Mouse (Mus musculus) liver, embryonic 16.5 days (tissue): ENCODE data around the gene Rhbg. TPM values are rescaled to one million over a fixed set of nuclear protein-coding genes. Genes with fewer than 3 reads are reported as not detected.

Source experiments
- ATAC-seq: fragments of 200-750 bp; cut with Nextera tagmentation; 2 replicates; pipeline ENCODE4 v1.8.0; 2017; ENCODE audit warnings: low read depth, mild to moderate bottlenecking, moderate number of reproducible peaks, moderate library complexity
- H3K27ac ChIP-seq: fragments of 300-500 bp; sonication (generic); 2 replicates; pipeline ENCODE4 v1.5.1; 2014; ENCODE audit warnings: mild to moderate bottlenecking, low read length
- H3K27me3 ChIP-seq: fragments of 300-500 bp; sonication (generic); 2 replicates; pipeline ENCODE4 v1.6.1; 2014; ENCODE audit warnings: low read depth, low read length, mixed read lengths; ENCODE audit not compliant: control insufficient read depth, insufficient read depth
- H3K36me3 ChIP-seq: fragments of 300-500 bp; sonication (generic); 2 replicates; pipeline ENCODE4 v1.6.1; 2014; ENCODE audit warnings: mild to moderate bottlenecking; ENCODE audit not compliant: control insufficient read depth, insufficient read depth
- H3K4me1 ChIP-seq: fragments of 300-500 bp; sonication (generic); 2 replicates; pipeline ENCODE4 v1.6.1; 2014; ENCODE audit warnings: low read depth, low read length, mixed read lengths; ENCODE audit not compliant: control insufficient read depth
- H3K4me2 ChIP-seq: fragments of 300-500 bp; sonication (generic); 2 replicates; pipeline ENCODE4 v1.6.1; 2014; ENCODE audit warnings: low read depth, low read length, mixed read lengths
- H3K4me3 ChIP-seq: fragments of 300-500 bp; sonication (generic); 2 replicates; pipeline ENCODE4 v1.5.1; 2014; ENCODE audit warnings: low read depth, mild to moderate bottlenecking, low read length
- H3K9ac ChIP-seq: fragments of 300-500 bp; sonication (generic); 2 replicates; pipeline ENCODE4 v1.6.1; 2014; ENCODE audit warnings: low read depth, low read length
- H3K9me3 ChIP-seq: fragments of 300-500 bp; sonication (generic); replicated peaks from 2 replicates; pipeline ENCODE4 v1.6.1; 2016; ENCODE audit warnings: low read length; ENCODE audit not compliant: control insufficient read depth
- WGBS: fragments of 180-500 bp; shearing (Covaris S2); extraction: QIAGEN DNeasy Blood & Tissue Kit; methylation state at CpG from one replicate; pipeline ENCODE4 v1.1.7; 2014; ENCODE audit not compliant: insufficient replicate concordance; 5-methylcytosine and 5-hydroxymethylcytosine counted together
- polyA plus RNA-seq: library from polyadenylated mRNA; unstranded; fragments of >200 nt; fragmentation: Nextera tagmentation; extraction: Ambion mirVana; gene quantifications from 2 replicates; pipeline ENCODE4 v1.2.1, GENCODE M21; 2015

The Rhbg gene
- polyA plus RNA-seq, 1 experiment from 2014 or later: 4.8 TPM

DNA sequence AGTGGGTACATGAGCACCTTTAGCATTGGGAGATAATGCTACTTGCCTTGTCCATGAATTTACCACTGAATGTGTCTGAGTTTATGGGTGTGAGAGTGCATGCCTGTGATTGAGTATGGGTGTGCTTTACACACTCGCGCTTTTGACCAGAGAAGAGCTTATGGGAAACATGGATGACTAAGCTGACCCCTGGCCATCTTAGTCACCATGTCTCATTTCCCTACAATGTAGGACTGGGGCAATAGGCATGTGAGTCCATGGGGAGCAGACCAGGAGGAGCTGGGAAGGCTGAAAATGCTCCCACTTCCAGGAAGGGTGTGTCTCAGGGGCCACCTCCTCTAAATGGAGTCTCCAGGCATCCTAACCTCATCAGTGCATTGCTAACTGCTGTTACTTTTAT is 44.4 kb downstream of the Rhbg start:
- no peaks in the 10 kb centered on the region; the same call in 1 of the 2 replicates for H3K4me1 ChIP-seq
- no peaks in the 10 kb centered on the region for H3K36me3 ChIP-seq
- H3K27ac ChIP-seq: no peak overlapping the region
- H3K4me2 ChIP-seq: no peak overlapping the region
- peaks cover 98% of the 10 kb centered on the region for H3K27me3 ChIP-seq
- H3K9ac ChIP-seq: no peak overlapping the region
- 15% methylated on average over 2 of the region's 2 CpGs for WGBS
- H3K9me3 ChIP-seq: no peaks in the 10 kb centered on the region
- no peak overlapping the region for H3K4me3 ChIP-seq
- ATAC-seq: no peak

DNA sequence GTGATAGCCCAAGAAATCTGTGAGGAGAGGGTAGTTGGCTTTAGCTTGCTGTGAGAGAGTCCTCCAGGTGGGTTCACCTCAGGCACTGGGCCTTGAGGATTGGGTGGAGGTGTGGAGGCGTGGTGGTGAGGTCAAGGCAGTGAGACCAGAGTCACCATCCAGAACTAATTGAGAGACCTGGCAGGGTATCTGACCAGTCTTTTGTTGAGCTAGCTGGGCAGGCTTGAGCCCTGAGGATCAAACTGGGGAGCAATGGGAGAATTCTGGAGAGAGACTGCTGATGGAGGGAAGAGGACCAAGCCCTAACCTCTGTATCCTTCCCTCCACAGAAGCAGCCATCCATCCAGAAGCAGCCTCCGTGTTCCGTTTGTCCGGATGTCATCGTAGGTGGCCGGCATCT is 45.2 kb downstream of the Rhbg start:
- no peak overlapping the region for H3K4me3 ChIP-seq
- ATAC-seq: no peak
- peaks cover 98% of the 10 kb centered on the region for H3K27me3 ChIP-seq

DNA sequence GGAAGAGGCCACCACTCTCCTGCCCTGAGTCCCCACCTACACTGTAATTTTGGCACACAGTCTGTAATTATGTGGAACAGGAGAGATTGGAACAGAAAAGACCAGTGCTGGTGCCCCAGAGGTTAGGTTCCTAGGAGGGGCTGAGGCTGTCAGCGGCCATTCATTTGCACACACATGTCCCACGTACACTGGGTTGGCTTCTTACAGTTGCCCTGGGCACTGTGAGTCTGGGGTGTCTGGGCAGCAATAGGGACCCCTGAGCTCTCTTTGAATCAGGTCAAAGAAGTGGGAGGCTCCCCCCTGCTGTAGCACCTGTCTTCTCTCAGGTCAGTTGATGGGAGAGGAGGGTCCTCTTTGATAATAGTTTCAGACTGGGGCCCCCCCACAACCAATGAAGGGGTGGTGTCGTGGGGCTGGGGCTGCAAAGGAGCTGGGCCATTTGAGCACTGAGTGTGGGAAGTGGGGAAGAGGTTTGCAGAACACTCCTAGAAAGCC is 46.2 kb downstream of the Rhbg start:
- Histone ChIP-seq H3K4me3 (no peak overlapping the region), H3K4me2 (no peak overlapping the region), H3K36me3 (no peaks in the 10 kb centered on the region), H3K27me3 (peaks cover 98% of the 10 kb centered on the region), H3K9me3 (no peaks in the 10 kb centered on the region), H3K9ac (no peak overlapping the region), H3K27ac (no peak overlapping the region), H3K4me1 (no peaks in the 10 kb centered on the region)
- ATAC-seq: no peak
- 11% methylated on average over 3 of the region's 3 CpGs for WGBS

More for the DNA sequence above, 45.2 kb downstream of the Rhbg start:
- H3K9me3 ChIP-seq: no peaks in the 10 kb centered on the region
- no peak overlapping the region for H3K9ac ChIP-seq
- no peak overlapping the region for H3K27ac ChIP-seq
- no peak overlapping the region for H3K4me2 ChIP-seq
- under 1% methylated on average over 6 of the region's 6 CpGs for WGBS
- H3K4me1 ChIP-seq: no peaks in the 10 kb centered on the region
- H3K36me3 ChIP-seq: no peaks in the 10 kb centered on the region

DNA sequence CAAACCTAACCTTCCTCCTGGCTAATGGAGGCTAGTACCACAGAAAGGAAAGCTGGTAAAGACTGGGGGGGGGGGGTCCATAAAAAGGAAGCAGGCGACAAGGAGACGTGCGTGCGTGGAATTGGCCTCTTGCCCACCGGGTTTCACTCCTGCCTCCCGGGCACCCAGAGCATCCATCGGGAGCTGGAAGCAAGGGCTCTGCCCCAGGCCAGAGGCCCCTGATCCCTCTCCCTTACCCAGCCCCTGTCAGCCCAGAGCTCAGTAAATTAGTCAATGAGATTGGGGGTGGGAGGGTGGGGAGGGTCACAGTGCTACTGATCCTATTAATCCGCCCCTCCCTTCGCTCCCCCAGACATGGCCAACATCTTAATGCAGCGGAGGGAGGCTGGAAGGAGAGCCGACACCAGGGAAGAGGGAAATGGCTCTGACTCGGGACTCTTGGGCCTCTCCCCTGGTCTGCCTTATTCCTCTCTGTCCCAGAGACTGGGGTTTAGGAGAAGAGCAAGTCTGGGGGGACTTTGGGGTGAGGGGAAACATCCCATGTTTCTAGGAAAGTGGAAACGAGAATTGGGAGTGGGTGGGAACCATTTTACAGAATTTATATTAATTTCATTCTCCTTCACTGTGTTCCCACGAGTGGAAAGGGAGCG is 46.9 kb downstream of the Rhbg start:
- Histone ChIP-seq H3K4me3 (no peak overlapping the region), H3K9me3 (no peaks in the 10 kb centered on the region), H3K4me2 (no peak overlapping the region), H3K27me3 (peaks cover 100% of the 10 kb centered on the region), H3K9ac (no peak overlapping the region), H3K36me3 (no peaks in the 10 kb centered on the region), H3K27ac (no peak overlapping the region), H3K4me1 (no peaks in the 10 kb centered on the region)
- ATAC-seq: no peak
- WGBS: 4% methylated on average over 15 of the region's 15 CpGs

DNA sequence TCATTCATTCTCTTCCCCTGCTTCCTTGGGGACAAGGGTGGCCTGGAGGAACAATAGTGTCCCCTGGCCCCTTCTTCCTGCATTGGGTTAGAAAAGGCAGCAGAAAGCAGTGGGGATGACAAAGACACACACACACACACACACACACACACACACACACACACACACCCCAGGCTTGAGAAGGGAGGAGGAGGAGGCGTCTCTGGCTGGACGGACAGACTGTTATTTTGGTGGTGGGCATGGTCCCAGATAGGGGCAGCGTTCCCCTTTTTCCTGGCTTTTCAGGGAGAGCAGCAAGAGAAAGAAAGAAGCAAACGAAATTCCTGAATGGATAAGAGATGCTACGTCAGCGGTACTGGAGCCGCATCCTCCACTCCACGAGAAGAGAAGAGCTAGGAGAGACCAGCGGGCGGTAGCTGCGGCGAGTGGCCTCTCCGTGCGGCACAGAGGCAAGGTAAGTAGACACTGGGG is 47.6 kb downstream of the Rhbg start:
- Histone ChIP-seq H3K4me3 (no peak overlapping the region), H3K36me3 (no peaks in the 10 kb centered on the region), H3K4me2 (no peak overlapping the region), H3K9me3 (no peaks in the 10 kb centered on the region), H3K4me1 (no peaks in the 10 kb centered on the region), H3K9ac (no peak overlapping the region), H3K27me3 (peaks cover 100% of the 10 kb centered on the region), H3K27ac (no peak overlapping the region)
- no peak for ATAC-seq
- 3% methylated on average over 14 of the region's 14 CpGs for whole genome bisulfite sequencing

DNA sequence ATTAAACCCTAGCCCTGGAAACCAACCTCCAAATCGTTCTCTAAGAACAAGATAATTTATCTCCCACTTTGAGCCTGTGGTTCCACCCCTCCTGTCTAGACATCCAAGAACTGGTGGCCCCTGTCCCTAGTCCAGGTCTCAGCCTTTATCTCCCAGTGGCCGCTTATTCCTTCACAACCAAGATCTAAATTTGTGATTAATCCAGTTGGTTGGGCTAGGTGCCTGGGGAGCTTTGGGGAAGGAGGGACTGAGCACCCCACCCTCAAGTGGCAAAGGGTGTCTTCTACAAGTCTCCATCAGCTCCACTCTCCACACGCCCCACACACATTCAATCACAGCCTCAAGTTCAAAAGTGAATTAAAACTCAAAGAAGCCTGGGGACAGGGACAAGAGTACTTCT is 48.0 kb downstream of the Rhbg start:
- Histone ChIP-seq H3K27me3 (peaks cover 100% of the 10 kb centered on the region), H3K4me2 (no peak overlapping the region), H3K9ac (no peak overlapping the region), H3K27ac (no peak overlapping the region), H3K36me3 (no peaks in the 10 kb centered on the region), H3K4me1 (no peaks in the 10 kb centered on the region), H3K4me3 (no peak overlapping the region), H3K9me3 (no peaks in the 10 kb centered on the region)
- ATAC-seq: no peak
- WGBS: 5% methylated on average over 3 of the region's 3 CpGs

DNA sequence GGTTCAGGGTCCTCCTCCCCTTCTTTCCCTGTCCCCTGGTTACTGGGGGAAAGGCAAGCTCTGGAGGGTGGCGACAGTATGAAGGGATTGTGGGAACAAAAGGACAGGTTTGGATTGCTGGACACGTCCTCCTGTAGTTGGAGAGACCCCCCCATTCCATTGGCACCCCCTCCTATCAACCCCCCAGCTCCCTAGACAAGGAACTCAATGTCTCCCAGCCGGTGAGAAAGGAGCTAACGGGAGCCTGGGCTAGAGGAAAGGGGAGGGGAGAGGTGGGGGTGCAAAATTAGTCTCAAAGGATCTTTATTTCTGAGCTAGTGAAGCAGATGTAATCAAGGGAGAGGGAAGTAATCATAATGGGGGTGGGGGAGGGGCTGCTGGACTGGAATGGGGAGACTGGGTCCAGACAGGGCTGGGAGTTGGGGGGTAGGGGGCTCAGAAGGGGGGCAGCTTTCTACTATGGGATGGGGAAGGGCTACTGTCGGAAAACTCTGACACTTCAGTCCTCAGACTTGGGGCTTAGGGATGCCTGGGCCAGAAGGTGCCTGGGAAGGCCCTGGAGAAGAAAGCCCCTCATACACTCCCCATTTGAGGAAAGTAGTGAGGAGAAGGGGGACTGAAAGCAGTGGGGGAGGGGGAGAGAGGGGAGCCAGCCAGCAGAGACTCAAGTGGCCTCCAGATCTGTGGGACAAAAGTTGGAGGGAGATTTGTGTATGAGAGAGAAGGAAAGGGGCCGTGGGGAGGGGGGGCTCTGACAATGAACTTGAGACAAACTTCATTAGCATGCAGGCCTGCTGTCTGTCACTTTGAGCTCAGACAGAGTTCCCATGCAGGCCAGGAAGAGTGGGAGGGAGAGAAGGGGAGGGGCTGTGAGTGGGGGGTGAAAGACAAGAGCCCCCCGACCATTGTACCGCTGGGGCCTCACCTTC is 48.7 kb downstream of the Rhbg start:
- Histone ChIP-seq H3K4me2 (no peak overlapping the region), H3K9ac (no peak overlapping the region), H3K4me1 (peaks cover 2% of the 10 kb centered on the region), H3K4me3 (no peak overlapping the region), H3K36me3 (no peaks in the 10 kb centered on the region), H3K27ac (no peak overlapping the region), H3K27me3 (peaks cover 100% of the 10 kb centered on the region), H3K9me3 (no peaks in the 10 kb centered on the region)
- WGBS: 7% methylated on average over 8 of the region's 8 CpGs
- ATAC-seq: no peak

DNA sequence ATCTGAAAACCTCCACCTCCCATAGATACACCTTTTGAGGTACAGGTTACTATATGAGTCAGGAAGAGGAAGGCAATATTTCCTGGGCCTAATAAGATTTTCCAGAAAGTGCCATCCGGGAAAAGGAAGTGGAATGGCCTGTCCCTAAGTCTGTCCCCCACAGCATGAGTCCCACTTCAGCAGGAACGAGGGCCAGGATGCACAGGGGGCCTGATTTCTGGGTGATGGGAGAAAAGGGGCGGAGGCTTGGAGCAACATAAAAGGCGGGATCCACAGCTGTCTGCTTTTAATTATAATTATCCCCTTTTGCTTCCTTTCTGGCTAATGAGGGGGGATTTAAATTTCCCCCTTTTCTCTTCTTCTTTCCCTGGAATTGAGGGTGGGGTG is 49.3 kb downstream of the Rhbg start:
- Histone ChIP-seq H3K9me3 (no peaks in the 10 kb centered on the region), H3K27ac (no peak overlapping the region), H3K4me2 (no peak overlapping the region), H3K36me3 (no peaks in the 10 kb centered on the region), H3K4me1 (peaks cover 3% of the 10 kb centered on the region), H3K27me3 (peaks cover 100% of the 10 kb centered on the region), H3K4me3 (no peak overlapping the region), H3K9ac (no peak overlapping the region)
- no peak for ATAC-seq
- 1% methylated on average over 4 of the region's 4 CpGs for WGBS

DNA sequence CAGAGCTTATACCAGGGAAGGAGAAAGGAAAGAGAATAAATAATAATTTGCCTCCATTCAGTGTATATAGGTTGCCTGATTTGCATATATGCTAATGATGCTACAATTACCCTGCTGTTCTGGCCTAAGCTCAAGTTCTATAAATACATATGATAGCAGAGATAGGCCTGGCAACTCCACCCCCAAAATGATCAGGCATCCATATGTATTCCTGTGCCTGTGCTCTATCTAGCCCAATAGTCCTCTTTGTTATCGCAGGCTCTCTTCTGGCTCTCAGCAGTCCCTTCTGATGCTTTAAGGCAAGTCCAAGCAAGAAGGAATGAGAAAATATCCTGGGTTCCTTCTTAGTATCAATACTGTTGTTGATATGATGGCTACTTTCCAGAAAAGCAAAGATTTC is 49.8 kb downstream of the Rhbg start:
- 15% methylated on average over 1 of the region's 1 CpGs for WGBS
- Histone ChIP-seq H3K9ac (no peak overlapping the region), H3K4me3 (no peak overlapping the region), H3K9me3 (no peaks in the 10 kb centered on the region), H3K4me2 (no peak overlapping the region), H3K27me3 (peaks cover 100% of the 10 kb centered on the region), H3K36me3 (no peaks in the 10 kb centered on the region), H3K27ac (no peak overlapping the region), H3K4me1 (peaks cover 3% of the 10 kb centered on the region)
- no peak for ATAC-seq
